Mouse (Mus musculus) left cerebral cortex, adult 9 months (tissue): Measurements from ENCODE around the gene C1qtnf6.

ENCODE experiments used
- DNase-seq, 2 experiments: peaks; one replicate each; pipeline ENCODE4 v3.0.0; 2022; ENCODE audit warnings: low spot score in 2 of 2

C1qtnf6 gene

DNA sequence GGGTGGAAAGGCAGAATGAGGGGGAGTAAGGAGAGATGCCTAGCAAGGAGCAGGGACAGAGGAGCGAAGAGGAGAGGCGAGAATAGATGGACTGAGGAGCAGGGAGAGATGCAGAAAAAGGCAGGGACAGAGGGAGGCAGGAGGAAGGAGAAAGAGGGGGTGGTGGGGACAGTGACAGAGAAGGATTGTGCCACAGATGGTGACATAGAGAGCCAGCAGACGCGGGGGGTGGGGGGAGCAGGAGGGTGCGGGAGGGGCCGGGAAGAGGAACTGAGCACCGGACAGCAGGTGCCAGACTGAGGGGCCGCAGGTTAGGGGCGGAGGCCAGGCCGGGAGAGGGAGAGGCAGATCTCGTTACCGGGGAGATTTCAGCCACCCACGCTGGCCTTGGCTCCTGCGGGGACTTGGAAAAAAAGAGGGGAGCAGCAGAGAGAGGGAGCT, 13.4 kb upstream of the C1qtnf6 start, which contains the start of gene Sstr3:
Gene Sstr3, minus strand, starts transcription at position 125 of the 441 bp plus-strand sequence.
- DNase-seq = peak in 1 of 2 experiments; percentile 65

DNA sequence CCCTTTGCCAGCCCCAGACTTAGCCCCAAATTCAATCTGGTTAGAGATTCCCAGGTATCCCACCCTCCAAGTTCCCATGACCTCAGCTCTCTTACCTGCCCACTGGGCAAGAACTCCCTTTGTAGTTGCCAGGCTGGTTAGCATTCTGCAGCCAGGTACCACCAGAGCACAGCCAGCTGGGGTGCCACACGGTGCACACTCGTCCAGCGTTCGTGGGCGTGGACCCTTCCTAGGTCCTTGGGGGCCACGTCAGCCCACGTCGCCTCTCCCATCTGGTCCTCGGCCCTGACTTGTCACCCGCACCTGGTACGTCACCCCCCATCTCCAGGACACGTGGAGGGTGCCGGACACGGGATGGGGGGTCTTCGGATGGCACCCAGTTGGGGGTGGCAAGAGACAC, 12.8 kb upstream of the C1qtnf6 start:
- no peak for DNase-seq

DNA sequence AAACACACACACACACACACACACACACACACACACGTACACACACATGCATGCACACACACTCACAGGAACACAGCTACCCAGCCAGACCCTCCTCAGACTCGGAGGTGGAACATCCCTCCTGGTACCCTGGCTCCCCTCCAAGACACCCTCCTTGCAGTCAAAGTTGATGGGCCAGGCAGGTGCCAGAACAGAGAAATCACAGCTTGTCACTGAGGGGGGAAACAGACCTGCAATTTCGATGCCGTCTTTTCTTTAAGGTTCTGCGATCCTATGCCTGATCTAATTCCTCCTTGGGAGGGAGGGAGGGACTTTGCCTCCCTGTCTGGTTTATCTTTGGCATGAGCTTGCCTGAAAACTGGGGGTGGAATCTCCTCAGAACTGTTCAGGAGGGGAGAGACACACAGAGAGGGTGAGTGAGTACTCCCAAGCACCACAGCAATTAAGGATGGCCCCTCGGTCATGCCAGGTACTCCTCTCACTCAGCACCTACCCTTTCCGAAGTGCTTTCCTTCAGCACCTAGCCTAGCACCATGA, 11.6 kb upstream of the C1qtnf6 start:
- DNase-seq = peak in 1 of 2 experiments; percentile 56

DNA sequence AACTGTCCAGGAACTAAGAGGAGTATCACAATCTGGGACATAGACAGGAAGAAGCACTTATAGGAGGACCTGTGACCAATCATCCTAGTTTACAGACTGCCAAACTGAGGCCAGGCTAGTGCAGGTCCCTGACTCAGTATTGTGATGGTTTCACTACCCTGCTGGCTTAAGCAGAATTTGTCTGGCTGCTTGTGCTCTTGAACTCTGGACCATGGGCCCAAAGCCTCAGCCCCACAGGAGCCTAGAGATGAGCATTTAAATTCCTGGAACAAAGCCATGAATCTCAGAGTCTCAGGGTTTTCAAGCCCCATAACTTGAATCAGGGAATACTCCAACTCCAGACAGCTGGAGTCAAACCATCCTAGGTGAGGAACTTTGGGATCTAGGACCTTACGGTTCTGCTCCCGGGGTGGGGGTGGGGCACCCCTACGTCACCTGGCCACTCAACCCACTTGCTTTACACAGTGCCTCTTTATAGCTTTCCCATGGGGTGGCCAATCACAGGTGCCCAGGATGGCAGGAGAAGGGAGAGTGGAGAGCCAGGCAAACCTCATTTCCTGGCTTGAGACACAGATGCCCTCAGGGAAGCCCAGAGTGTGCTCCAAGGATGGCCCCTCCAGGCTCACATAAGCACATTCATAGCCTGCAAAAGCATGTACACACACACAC, 11.0 kb upstream of the C1qtnf6 start:
- no peak for DNase-seq

DNA sequence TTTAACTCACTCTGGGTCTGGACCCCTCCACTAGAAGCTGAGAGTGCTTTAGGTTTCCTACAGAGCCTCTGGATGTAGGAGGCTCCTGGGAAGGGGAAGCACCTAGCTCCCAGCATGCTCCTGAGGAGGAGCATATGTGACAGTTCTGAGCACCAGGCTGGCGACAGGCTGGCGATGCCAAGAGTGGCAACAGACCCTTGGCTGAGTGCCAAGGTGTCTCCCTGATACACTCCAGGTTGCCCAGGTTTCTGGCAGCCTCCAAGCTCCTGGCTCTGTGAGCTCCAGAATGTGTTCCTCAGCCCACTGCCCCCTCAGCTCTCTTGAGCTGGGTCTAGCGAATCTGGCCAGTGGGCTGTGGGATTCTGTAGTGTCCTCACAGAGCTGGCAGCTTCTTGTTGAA, 10.4 kb upstream of the C1qtnf6 start:
- peak in 1 of 2 experiments; percentile 33 for DNase-seq

DNA sequence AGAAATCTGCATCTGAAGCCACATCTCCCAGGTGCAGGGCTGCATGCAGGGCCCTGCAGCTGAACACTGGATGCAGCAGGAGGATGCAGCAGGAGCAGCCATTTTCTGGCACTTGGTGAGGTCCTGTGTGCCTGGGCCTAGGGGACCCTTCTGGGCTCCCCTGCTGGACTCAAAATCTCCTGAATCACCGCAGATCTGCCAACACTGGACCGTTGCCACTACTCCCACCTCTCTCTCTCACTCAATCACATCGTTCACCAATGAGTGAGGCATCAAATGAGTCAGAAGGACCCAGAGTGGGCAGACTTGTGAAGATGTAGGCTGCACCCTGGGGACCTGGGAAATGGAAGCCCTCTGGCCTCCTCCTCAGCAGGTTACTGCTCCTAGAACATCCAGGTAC, 9.8 kb upstream of the C1qtnf6 start:
- DNase-seq = peak in 1 of 2 experiments; percentile 47

DNA sequence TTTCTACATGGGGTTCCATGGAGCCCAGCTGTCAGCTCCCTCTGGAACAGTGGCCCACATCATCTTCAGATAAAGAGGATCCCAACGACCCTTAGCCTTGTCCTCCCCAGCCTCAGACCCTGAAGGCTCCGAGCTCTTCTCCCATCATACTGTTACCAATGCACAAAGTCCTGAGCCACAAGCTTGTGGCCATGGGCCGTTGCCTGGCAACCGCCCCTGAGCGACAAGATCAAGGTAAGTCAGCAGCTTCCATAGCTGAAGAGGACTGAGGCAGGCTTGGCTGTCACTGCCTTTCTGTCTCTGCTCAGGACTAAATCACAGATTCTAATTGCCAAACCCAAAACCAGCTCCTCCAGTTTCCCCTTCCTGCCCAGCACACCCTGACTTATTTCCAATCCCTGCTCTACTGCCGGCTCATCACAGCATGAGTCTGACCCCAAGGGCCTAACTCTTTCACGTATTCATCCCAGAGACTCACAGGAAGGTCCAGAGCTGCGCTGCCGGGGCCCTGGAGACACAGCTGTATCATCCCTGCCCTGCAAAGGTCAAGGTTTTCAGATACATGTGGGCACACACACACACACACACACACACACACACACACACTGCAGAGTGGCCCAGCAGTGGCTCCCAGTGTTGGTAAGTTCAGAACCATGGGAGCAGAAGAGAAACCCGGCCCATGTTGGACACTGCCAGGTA, 4.7 kb upstream of the C1qtnf6 start:
- no peak for DNase-seq

DNA sequence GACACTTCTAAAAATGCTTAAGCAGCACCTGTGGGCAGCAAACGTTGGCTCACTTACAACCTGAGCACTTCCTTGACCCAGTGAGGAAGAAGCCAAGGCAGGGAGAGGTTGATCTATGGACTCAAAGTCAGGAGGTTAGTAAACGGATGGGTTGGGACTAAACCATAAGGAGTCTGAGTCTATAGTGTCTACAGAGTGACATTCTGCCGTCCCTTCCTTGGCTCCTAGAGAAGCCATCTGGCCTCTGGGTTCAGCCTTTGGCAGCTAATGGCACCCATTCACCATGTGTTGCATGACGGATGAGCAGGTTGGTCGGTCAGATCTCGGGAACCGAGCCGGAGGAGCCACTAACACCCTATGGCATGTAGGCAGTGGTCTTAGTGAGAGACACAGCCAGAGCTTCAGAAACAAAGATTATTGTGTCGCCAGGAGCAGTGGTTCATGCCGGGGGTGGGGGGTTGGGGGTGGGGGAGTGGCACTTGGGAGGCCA, 2.2 kb upstream of the C1qtnf6 start:
- DNase-seq = no peak

DNA sequence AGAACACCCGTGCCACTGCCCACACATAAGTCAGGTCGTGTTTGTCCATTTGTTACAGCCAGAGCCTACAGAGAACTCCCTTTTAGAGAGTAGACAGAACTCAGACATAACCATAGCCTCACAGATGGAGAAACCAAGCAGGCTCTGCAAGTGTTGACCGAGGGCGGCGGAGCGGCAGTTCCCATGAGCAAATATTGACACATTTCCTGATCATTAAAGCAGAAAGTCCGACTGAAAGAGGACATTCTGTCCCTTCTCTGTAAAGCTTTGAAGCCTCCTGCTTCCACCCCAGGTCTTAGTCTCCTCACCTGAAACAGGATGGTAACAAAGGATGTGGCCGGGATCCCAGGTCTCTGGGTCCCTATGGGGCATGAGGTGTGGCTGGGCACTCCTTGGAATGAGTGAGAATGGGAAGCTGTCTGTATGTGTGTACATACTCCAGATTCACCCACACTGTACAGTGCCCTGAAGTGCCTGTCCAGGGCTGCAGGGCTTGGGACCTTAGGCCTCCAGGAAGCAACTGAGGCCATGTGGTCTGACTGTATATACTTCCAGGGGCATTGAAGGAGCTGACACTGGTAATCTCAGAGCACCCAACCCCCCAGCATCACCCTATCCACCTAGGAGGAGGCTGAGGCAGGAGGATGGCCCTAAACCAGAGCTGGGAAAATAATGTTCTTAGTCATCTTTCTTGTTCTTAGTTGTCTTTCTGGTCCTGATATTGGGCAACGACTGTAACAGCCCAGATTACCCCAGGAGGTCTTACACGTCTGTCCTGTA, 1.5 kb upstream of the C1qtnf6 start:
- no peak for DNase-seq

DNA sequence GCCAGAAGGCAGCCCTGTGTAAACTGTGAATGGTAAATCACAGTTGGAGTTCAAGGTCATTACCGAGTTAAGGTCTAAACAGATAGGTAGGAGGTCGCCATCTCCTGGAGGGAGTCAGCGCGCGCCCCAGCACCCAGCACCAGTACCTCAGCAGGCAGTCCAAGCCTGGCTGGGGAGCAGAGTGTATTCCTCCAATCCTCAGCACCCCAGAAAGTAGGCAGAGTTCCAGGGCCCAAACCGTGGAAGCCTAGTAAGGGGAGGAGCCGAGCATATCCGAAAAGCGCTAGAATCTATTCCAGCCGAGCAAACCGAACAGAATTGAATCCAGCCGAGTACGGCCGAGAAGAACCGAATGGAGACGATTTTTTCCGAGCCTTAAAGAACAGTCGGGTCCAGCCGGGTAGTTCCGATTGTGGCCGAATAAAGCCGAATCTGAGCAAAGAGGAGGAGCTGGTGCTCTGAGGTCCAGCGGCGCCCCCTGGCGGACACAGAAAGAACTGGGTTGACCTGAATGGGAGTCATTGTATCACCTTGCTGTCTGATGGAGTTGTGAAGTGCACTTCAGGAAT, 769 bp upstream of the C1qtnf6 start:
- peak; percentile 98 to 100 for DNase-seq

DNA sequence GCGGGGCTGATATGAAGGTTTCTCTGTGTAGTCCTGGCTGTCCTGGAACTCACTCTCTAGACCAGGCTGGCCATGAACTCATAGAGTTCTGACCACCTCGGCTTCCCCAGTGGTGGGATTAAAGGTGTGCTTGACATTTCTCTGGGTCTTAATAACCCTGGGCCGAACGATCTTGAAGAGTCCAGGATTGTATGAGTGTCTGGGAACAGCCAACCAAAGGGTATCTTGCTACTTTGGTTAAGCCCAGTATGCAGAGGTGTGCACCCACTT, 170 bp upstream of the C1qtnf6 start:
- DNase-seq = no peak

DNA sequence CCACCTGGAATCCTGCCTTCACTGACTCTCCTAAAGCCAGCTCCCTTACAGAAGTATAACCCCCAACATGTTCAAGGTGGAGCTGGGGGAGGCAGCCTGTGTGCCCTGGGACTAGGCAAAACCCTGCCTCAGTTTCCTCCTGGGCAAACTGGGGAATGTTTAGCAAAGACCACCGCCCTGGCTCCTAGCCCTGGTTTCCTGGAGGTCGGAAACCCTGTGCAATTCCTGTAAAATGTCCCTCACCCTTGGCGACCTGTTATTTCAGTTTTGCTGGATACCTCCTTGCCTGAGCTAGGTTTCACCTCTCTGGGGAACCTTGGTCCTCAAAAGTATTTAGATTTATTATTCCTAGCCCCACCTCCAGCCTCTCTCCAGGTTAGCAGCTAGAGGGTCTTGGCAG, 1.1 kb downstream of the C1qtnf6 start:
- DNase-seq = no peak

DNA sequence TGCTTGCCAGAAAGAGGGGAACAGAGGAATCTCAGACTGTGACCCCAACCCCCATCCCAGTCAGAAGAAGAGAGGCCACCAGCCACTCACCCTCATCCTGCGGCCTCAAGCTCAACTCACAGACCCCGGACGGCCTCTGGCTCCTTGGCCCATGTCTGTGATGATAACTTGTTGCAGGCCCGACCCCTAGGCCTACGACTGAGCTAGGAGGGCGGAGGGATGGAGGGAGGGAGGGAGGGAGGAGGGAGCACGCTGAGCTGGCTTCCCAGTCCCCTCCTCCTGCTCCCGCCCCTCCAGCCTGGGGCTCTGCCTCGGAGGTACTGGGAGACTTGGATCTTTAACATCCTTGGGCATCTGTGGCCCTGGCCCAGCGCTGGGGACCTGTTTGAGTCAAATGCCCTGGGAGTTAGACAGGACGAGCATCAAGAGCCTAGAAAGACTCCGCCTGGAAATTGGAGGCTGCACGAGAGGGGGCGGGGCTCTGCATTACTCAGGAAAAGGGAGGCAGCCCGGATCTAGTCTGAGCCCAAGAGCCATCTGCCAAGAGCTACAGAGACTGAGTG, 1.7 kb downstream of the C1qtnf6 start:
- peak in 1 of 2 experiments; percentile 70 for DNase-seq

DNA sequence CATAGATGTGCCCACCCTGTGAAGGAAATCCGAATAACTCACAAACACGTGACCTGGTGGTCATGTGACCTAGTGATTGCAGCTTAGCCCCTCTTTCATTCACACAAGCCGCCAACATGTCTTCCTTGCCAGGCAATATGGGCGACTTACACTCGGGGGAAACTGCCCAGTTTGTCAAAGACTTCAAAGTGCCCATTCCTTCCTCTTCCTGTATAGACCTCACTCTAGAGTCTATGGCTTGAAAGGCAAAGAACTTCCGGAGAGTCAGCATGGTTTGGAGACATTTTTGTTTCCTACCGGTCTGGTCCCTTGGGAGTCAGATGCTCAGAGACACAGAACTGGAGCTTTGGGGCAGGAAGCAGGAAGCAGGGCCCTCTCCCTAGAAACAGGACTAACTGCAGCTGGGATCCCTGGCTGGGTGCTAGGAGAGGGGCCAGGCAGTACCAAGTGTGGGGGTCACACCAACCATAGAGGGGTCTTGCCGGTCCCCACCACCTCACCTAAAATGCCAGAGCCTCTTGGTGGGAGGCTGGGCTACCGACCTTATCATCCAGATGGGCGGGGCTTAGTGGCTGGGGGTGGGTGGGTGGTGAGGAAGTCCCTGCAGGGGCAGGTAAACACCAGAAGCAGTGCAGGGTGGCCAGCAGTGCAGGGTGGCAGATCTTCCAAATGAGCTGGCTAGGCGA, 2.3 kb downstream of the C1qtnf6 start:
- no peak for DNase-seq

DNA sequence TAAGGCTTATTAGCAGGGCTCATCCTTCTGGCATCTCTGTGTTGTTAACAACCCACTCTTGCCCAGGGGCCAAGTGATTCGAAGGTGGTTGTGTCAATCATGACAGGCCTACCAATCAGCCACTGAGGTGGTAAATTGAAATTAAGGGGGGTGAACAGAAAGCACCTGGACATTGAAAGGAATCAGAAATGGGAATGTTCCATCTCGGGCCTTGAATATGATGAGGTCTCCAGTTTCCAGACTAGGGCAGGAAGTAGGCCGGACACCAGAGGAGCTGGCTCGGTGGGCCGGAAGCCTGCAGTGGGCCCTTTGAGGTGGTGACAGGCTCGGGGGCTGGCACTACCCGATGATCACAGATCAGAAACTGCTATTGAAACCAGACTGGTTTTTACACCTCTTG, 3.2 kb downstream of the C1qtnf6 start:
- peak in 1 of 2 experiments; percentile 59 for DNase-seq

DNA sequence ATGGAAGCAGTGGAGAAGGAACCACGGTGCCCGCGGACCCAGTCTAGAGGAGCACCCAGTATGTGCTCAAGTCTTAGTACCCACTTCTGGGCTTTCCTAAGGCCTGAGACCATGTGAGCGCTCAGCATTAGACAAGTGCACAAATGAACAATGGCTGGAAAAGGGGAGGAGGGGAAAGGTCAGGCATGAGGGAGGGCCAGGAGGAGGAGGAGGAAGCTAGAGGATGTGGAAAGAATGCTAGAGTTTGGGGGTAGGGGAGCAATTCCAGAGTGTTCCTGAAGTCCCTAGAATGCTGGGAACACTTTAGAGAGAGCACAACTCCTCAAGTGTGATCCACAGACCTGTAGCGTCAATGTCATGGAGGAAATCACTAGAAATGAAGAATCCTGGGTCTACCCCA, 7.1 kb downstream of the C1qtnf6 start:
- no peak for DNase-seq

DNA sequence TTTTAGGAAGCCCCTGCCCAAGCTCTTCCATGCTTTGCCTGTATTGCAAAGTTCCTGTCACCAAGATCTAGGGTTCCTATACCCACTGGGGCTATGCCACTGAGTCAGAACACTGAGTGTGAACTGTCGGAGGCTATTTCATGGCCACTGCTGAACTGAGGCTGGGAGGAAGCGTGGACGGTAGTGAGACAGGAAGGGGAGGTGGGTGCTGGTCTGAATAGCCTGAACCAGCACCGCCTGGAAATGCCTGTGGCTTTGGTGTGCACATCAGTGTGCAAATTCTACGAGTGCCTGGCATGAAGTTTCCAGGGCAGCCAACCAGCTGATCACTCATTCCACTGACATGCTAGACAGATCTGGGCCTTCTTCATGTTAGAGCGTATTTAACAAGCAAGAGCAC, 9.3 kb downstream of the C1qtnf6 start:
- DNase-seq = no peak

DNA sequence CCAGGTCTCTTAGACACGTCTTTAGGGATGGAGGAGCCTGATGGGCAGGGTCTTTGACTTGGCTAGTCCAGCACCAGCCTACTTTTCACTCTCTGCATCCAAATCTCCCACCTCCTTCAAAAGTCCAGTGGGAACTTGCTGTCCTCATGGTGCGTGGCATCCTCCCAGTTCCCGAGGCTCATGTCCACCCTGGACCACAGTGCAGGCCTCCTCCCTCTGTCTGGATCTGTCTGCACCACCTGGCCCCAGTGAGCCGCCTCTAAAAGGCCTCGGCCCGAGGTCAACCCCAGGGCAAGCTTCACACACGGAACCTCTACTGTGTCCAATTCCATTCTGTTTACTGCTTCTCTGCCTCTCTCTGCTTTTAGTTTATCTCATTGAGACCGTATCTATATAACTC, 9.9 kb downstream of the C1qtnf6 start:
- no peak for DNase-seq

DNA sequence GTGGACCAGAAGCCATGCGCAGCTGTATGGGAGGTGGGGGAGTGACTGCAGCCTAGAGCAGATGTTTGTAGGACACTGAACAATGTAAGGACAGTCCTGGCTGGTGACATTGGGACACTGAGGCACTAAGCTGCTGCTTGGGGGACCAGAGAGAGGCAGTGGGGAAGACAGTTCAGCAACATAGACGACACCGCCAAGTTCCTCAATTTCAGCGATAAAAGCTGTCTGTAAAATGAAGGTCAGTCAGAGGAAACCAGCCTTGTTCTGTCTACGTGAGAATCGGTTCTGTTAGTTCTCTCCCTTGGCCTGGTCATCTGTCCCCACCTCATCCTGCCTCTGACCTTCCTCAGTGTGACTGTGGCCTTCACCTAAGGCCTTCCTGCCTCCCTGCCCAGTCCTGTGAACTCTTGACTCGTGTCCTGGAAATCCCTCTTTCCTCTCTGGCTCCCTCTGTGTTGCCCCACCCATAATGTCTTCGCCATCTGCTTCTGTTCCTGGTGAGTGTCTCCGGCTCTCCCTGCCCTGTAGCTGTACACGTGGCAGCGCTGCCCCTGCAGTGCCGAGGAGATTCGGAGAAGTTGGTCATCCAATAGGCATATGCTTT, 11.0 kb downstream of the C1qtnf6 start:
- DNase-seq = no peak

DNA sequence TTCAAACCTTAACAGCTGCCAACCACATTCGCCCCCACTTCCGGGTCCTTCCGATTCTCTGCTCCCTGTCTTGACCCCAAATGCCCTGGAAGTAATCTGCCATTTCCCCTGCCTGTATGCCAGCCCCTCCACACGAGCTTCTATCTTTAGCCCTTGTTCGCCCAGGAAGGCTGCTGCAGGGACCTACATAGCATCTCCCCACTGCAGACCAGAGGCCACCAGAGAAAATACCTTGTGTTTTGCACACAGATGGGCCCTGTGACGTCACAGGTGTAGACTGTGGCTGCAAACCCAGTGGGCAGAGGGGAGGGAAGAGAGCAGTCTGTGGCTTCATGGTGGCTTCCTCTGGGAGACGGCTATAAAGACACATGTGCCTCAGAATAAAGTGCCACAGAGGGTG, 13.0 kb downstream of the C1qtnf6 start:
- DNase-seq = no peak

DNA sequence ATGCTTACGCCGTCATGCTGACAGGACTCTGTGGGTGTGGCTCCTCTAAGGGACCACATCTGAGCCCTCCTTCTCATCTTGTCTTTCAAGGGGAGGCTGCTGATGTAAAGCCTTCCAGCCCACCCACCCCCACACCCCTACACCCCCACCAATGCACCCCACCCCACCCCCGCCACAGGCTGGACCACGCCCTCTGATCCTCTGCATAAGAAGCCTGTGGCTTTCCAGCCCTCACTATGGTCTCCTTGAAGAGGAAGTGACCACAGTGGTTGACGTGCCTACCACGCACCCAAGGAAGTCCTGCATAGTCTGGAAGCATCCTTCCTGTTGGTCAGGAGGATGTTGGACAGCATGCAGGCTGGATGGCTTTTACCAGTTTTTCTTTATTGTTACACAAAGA, 15.5 kb downstream of the C1qtnf6 start:
- no peak for DNase-seq
